Mouse (Mus musculus) spleen, postnatal 4 days (tissue): ENCODE measurements around the gene Zgrf1.

Experiments used
- DNase-seq, 2 experiments: peaks; one replicate each; pipeline ENCODE4 v3.0.0; 2022; ENCODE audit warnings: low spot score in 2 of 2

Gene Zgrf1

DNA sequence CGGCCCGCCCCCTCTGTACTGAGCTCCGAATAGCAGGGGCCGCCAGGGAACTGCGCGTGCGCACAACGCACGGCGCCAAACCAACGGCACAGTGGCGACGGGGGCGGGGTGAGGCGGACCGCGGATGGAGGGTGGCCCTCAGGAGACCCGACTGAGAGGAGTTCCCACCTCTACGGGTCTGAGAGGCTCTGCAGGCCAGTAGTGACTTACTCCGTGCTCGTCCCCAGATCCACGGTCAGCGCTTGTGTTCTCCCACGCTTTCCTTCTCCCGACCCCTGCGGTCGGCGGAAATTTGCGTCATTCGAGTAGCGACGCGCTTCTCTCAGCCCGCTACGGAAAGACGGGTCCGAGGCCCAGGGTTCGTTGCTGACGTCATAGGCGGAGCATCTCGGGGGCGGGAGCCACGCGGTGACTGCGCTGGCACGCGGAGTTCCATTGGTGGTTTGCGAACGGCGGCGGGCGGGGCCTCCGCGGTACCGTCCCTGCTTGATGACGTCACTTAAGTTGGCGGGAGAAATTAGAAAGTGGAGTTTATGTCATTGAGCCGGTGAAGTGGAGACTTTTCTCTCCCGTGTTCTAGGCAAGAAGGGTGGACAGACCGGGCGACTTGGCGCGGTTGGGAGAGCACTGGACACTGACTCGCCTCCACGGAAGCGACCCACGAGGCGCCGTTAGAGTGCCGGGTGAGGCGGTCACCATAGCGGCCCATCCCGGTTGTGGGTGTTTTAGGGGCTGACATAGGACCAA lies at the start of gene Zgrf1, which contains the start of gene Larp7:
Gene Zgrf1 (plus strand): TSS at position 517 of the 747 bp plus-strand sequence.
Gene Larp7 (minus strand): TSS at position 377 of the 747 bp plus-strand sequence.
- DNase-seq = peak; percentile 98

DNA sequence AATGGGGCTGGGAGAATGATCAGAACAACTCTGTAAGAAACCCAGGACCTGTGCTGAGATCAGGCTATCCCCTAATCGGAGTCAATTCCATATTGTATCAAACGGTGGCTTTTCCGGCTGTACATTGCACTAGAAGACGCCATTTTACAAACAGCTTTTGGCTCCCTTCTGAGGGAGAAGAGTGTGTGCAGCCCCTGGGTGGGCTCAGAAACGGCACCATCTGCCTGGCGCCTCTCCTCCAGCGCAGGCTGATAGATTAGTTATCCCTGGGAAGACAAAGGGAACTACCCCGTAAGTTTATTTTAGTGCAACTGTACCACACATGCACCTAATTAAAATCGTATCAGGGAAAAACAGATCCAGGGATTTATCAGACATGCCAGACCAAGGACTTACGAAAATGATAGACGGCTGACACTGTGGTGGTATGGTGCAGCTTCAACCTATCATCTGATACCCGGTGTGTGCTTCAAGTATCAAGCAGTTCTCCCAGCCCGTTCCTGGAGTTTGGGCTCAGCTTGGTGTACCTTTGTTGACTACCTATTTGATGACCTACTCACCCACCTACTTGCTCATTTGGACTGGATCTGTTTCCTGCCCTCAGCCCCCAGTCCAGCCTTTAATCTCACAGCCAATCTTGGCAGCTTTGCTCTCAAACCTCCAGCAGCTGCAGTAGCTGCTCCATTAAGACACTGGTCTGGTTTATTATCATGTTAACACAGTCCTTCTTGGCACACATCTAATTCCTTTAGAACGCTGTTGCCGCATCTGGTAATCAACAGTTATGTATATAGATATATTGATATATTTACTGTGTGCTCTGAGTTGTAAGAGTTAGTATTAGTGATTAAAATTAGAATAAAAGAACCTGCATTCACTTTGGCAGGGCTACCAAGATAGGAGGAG lies 45.2 kb upstream of the Zgrf1 start:
- no peak for DNase-seq

DNA sequence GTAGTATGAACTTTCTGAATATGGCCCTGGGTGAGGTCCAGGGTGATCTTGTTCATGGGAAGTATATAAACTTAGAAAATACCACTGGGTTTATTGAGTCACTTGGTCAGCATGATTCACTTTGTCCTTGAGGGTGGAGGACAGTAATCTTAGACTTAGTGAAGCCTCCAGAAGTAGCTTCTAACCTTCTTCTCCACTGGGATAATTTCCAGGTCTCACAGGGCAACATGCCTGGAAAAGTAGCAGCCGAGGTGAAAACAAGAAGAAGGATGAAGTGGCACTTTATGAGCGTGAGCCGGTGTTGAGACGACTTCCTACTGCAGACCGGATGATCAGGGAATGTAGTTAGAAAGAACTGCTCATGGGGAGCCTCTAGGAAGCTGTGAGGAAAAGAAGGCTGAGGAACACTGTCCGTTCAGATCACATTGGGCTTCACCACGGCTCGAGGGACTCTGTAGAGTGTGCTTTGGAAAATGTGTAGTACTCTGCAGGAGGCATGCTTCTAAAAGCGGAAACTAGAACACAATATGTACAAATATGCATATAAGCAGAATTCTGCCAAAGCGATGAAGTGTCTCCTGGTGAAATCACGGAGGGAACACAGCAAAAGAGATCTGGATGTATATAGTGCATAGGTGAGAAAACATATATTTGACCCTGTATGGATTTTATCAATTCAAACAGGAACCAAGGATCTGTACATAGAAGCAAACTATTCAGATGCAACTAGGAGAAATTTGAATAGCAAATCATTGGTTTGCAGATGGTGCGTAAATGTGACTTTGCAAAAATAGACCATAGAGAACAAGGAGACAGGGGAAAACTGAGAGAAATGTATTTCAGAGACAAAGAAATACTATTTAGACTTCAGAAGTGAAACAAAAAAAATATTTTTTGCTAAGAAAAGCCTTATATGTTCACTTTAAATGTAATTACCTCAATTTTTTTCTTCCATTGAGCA lies 41.2 kb upstream of the Zgrf1 start:
- no peak for DNase-seq

DNA sequence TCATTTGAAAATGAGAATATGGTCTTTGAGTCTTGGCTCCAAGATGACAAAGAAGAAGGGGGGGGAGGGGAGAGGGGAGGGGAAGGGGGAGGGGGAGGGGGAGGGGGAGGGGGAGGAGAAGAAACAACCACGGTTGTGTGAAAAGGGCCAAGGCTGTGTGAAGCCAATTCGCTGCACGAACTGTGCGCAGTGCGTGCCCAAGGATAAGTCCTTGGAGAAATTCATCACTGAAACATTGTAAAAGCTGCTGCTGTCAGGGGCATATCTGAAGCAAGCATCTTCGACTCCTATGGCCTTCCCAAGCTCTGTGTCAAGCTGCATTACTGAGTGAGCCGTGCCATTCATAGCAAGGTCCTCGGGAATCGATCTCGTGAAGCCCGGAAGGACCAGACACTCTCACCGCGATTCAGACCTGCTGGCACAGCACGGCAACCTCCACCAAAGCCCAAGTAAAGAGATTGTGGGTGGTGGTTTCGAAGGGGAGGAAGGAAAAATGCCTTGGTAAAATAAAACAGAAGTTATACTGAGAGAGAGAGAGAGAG lies 40.4 kb upstream of the Zgrf1 start:
- DNase-seq = no peak

DNA sequence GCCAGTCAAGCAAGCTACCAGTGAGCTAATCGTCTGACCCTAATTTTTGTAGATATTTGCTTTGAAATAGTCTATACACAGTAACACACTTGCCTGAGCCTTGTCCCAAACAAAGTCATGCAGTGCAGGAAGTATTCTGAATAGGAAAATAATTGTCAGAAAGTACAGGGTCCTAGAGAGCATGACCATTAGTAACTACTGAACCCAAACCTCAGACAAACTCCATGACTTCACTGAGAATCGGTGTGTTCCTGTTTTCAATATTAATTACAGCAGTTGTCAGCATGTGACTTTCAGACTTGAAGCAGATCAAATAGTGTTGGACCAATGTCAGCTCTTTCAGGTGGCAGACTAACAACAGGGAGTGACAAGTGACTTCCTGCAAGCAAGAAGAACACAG lies 39.6 kb upstream of the Zgrf1 start:
- no peak for DNase-seq

DNA sequence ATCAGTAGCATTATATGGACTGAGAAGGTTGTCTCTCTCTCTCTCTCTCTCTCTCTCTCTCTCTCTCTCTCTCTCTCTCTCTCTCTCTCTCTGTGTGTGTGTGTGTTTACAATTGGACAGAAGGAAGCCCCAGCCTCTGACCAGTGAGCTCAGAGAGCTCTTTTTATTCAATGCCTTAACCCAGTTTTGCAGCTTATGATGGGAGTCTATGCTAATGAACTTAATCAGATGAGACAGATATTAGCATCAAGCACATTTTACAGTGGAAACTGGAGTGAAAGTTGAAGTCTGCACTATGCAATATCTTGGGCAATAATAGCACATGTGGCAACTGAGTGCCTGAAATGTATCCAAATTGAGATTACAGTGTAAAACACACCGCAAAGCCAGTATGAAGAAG lies 38.0 kb upstream of the Zgrf1 start:
- DNase-seq = no peak

DNA sequence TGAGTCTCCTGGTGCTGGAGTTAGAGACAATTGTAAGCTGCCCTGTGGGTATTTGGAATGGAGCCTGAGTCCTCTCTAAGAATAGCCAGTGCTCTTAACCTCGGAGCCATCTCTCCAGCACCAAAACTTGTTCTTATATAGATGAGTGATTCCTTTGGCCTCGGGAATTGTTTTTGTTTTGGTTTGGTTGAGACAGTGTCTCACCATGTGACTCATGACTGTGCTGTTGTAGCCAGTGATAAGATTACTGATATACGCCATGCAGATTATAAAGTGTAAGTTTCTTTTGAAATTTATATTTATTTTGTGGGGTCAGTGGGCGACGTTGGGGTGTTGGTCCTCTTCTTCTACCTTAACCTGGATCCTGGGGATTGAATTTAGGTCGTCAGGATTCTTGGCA lies 33.0 kb upstream of the Zgrf1 start:
- DNase-seq = no peak

DNA sequence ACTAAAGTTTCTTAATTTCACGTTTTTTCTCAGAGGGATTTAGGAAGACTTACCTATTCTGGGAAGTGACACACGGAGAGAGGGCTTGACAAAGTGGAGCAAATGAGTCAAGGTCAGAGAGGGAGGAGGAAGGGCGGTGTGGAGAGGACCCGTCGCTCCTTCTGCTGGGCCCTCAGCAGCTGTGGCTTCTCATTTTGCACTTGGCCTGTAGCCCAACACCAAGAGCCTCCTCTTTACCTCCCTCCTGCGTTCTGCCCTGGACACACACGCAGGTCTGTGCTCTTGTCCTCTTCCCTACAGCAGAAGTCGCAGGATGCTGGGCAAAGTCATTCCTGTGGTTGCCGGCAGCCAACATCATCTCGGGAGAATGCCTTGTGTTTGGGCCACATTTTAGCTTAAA lies 32.1 kb upstream of the Zgrf1 start:
- DNase-seq = no peak

DNA sequence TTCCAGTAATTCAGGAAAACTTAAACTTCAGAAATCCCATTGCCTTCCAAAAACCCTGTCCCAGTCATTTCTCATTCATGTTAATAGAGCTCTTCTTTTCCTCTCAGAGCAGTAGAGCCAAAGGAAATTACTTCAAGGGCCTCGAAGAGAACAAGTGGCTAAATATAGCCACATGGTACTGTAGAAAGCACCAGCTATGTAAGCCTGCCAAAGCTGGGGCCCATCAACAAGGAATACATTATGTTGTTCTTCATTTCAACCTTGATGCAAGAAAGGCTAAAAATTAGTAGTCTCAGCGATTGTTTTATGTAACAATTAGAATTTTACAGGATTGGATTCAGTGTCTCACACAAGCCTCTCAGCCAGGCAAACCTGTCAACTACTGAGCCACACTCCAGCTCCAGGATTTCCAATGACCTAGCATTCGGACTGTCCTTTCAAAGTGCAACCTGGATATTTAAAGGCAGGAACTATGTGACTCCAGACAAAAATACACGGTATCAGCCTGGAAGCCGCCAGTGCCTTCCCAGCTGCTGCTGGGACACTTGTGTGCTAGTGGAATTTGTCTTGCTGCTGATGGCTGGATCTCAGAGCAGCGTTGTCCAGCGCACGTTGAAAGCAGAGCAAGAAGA lies 28.0 kb upstream of the Zgrf1 start:
- no peak for DNase-seq

DNA sequence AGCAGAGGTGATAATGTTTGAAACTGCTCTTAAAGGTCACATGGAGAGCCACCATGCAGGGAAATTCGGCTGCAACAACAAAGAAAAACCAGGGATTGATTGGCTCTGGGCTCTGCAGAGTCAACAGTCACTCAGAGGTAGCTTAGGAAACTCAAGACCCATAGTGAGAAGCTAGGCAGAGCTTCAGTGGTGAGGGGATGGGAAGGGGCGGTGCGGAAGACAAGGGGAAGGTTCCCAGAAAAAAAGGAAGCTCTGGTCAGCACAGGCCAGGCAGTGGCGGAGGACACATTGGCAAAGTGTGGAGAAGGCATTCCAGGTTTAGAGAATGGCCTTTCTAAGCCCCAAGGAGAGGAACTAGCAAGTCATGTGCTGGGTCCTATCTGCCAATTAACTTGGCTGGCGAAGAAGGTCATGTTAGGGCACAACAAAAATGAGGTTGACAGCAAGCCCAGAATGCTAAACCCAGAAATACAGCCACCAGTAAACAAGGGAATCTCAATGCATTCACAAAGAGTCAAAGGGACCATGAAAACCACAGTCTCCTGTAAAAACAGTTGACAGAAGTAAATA lies 25.7 kb upstream of the Zgrf1 start:
- DNase-seq = no peak

DNA sequence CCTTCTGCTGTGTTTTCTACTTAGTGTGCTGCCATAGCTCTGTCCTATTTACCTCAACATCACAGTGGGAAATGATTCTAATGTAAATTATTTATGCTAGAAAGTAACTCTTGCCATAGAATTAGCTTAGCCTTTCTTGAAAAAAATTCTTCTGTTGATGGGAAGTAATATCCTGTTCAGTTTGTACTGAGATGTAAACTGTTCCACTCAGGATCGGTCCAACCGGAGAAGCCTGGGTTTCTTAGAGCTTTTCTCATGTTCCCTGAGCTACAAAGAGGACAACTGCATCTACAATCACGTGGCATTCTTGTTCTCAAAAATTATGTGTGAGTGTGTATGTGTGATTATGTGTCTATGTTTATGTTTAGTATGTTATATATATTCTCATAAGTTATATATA lies 24.1 kb upstream of the Zgrf1 start:
- no peak for DNase-seq

DNA sequence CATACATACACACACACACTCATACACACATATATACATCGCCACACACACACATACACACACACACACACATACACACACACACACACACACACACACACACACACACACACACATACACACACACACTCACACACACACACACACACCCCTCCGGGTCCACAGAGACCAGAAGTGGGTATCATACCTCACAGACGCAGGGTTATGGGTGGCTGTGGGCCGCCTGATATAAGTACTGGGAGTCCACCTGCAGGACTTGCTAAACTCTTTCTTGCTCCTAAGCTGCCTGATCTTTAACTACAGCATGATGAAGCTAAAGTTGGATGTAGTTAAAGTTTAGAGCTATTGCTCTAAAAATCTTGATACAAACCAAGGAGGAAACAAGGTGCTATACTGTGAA lies 23.5 kb upstream of the Zgrf1 start:
- no peak for DNase-seq

DNA sequence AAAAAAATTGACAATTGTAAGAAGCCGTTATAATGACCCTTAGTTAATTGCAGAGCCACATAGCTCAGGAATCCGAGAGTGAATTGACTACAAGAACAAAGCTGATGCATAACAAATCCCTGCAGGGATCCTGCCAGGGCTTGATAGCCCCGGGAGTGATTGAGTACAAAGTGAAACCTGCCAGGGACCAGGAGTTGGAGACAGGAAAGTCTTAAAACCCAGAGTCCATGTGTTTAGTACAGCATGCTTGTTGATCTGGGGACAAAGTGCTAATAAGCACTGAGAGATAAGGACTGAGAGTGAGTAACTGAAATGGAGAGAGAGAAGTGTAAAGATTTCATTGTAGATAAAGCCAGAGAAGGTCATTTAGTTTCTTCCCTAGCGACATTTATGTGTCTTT lies 23.0 kb upstream of the Zgrf1 start:
- DNase-seq = no peak

DNA sequence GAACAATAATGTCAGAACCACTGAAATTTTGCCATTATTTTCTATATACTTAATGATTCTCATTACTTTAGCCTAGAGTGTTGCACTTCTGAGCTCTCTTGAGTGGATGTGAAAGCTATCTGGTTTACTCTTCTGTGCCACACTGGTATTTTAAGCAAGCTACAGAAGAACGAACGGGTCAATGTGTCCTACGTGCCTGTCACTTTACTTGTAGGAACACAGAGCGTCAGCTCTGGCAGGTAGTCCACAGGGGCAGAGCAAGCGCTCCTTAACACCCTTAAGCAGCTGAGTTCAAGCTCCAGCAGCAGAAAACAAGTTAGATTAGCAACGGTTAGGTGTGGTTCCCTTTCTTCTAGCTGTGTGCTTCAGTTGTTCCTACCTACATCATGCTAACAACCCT lies 14.1 kb upstream of the Zgrf1 start:
- no peak for DNase-seq

DNA sequence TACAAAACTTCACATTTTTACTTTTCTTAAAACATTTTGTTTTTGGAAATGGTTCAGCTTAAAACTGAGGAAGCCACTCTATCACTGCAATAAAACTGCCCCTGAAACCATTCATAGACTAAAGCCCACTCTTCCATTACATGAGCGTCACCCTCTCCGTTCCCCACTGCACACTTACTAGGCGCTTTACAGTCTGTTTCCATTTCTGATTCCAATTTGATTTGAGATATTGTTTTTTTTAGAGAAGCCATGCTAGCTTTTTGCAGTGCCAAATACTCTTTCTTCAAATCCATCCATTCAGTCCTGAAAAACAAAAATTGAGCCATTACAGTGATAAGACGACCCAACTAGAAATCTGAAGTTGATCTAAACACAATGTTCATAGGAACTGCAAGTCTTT lies 9.3 kb upstream of the Zgrf1 start:
- DNase-seq = no peak

DNA sequence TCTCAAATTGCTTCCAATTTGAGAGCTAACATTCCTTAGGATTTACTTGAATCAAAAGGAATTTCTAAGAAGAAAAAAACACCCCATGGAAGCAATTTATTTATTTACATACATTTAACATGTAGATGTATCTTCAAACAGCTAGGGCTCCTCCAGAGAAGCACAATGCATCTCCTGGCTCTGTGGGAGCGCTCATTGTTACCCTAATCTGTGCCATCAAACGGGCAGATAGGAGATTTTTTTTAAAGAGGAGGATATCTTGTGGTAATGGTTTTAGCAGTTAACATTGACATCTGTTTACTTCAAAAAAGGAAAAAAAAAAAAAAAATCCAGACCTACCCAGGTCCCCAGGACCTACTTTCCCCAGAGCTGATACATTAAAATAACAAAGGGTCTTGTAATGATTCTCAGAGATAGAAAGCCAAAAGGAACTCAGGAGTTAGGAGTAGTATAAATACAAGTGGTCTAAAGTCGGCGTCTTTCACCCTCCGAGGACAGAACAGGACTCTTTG lies 8.6 kb upstream of the Zgrf1 start:
- DNase-seq = no peak

DNA sequence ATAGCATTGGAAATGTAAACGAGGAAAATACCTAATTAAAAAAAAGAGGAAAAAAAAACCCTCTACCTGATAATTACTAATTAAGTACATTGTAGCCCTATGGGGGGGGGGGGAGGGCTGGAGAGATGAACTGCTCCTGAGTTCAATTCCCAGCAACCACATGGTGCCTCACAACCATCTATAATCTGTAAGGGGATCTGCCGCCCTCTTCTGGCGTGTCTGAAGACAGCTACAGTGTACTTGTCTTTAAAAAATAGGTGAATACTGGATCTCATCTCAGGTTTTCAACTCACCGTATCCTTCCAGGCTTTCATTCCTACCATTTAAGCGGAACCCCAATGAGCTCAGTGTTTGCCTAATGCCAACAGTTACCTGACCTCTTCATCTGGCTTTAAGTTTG lies 5.4 kb upstream of the Zgrf1 start:
- DNase-seq = peak; percentile 27 to 65

DNA sequence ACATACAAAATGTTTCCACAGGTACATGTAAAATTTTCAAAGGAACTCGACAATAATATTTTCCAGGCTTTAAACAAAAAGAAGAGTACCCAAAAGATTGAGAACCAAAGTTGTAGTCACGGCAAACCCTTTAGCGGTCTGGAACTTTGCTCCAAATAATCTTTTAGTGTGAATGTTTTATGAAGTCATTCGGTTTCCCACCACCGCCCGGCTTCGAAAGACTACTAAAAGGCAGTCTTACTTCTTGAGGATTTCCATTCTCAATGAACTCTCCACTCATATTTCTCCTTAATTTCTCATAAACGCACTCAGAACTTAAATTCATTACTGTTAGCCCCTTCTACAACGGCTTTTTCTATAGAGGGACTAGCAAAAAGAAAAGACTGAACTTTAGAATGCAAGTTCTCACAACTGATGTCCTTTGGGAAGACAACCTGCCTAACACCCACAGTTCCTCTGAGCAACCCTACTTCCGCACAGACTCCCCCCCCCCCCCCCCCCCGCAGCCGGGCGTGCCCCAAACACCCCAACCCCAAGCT lies 786 bp upstream of the Zgrf1 start:
- no peak for DNase-seq

DNA sequence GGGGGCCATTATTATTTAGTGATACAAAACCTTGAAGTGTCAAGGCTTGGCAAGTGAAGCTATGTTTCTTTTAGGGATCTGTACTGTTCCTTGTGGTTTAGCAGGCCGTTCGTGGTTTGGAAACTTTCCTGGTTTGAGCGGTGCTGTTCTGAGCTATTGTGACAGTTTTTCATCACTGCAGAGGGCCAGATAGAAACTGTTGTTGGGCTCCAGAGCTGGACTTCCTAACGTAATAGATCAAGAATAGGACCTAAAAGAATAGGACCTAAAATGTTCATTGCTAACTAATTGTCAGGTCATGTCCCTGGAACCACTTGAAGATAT lies 393 bp downstream of the Zgrf1 start:
- DNase-seq = no peak

DNA sequence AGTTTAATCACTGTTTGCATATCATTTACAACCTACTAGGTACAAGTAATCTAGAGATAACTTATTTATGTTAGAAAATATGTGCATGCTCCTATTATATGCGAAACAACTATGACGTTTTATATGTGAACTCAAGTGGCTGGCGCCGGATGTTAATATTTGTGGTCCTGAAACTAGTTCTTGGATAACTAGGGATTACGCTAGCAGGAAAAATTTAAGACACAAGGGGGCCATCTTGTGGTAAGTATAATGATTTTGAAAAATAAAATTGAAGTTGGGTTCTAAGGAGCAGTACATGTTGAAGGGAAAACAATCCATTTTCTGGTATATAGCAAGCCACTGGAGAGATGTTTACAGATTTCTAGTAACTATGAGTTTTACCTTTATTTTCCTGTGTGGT lies 1.4 kb downstream of the Zgrf1 start:
- no peak for DNase-seq
